Mouse (Mus musculus): ENCODE data around the gene Jun.
A peak's percentile ranks its signal among the peaks of the same experiment; 100 is the strongest.

Gene Jun

GRCm38 (mm10) chr4:95074319-95074718, 22.3 kb upstream of the Jun start:
- DNase-seq (ENCODE audit: low read depth, low spot score), result no peak

- no peak for DNase-seq (ENCODE audit: low read depth, low spot score)
These were observed 21.3 kb upstream of the Jun start for GRCm38 (mm10) chr4:95073214-95073750.

- DNase-seq (ENCODE audit: low read depth, low spot score), result no peak
These were observed 18.4 kb upstream of the Jun start for GRCm38 (mm10) chr4:95070407-95070806.

GRCm38 (mm10) chr4:95068045-95068948, 16.3 kb upstream of the Jun start:
- no peak for DNase-seq (ENCODE audit: low read depth, low spot score)

GRCm38 (mm10) chr4:95063609-95064210, 11.7 kb upstream of the Jun start:
- no peak for DNase-seq (ENCODE audit: low read depth, low spot score)

GRCm38 (mm10) chr4:95062873-95063272, 10.9 kb upstream of the Jun start:
- DNase-seq (ENCODE audit: low read depth, low spot score), result no peak

GRCm38 (mm10) chr4:95057264-95057663, 5.2 kb upstream of the Jun start:
- DNase-seq (ENCODE audit: low read depth, low spot score), result no peak

GRCm38 (mm10) chr4:95055276-95055675, 3.3 kb upstream of the Jun start:
- DNase-seq (ENCODE audit: low read depth, low spot score), result no peak

GRCm38 (mm10) chr4:95054336-95054735, 2.3 kb upstream of the Jun start:
- no peak for DNase-seq (ENCODE audit: low read depth, low spot score)

- DNase-seq (ENCODE audit: low read depth, low spot score), result peak; percentile 45
These were observed 1.7 kb upstream of the Jun start for GRCm38 (mm10) chr4:95053791-95054117.

GRCm38 (mm10) chr4:95053041-95053790, 1.2 kb upstream of the Jun start:
- DNase-seq (ENCODE audit: low read depth, low spot score), result peak; percentile 94

- peak; percentile 68 for DNase-seq (ENCODE audit: low read depth, low spot score)
These were observed 631 bp downstream of the Jun start for GRCm38 (mm10) chr4:95051311-95051871.

GRCm38 (mm10) chr4:95050518-95051278, 1.3 kb downstream of the Jun start:
- DNase-seq (ENCODE audit: low read depth, low spot score), result peak; percentile 65

- DNase-seq (ENCODE audit: low read depth, low spot score), result peak; percentile 83
These were observed 2.0 kb downstream of the Jun start for GRCm38 (mm10) chr4:95049884-95050517.

GRCm38 (mm10) chr4:95049153-95049552, 2.9 kb downstream of the Jun start:
- DNase-seq (ENCODE audit: low read depth, low spot score), result no peak

- DNase-seq (ENCODE audit: low read depth, low spot score), result no peak
These were observed 3.3 kb downstream of the Jun start for GRCm38 (mm10) chr4:95048731-95049100.

- DNase-seq (ENCODE audit: low read depth, low spot score), result no peak
These were observed 3.8 kb downstream of the Jun start for GRCm38 (mm10) chr4:95048021-95048730.

GRCm38 (mm10) chr4:95045133-95045532, 6.9 kb downstream of the Jun start:
- no peak for DNase-seq (ENCODE audit: low read depth, low spot score)

- no peak for DNase-seq (ENCODE audit: low read depth, low spot score)
These were observed 7.3 kb downstream of the Jun start for GRCm38 (mm10) chr4:95044721-95045120.

- DNase-seq (ENCODE audit: low read depth, low spot score), result no peak
These were observed 14.0 kb downstream of the Jun start for GRCm38 (mm10) chr4:95038024-95038423.
